Mouse (Mus musculus) liver, embryonic 12.5 days (tissue): ENCODE measurements around the gene Kdf1. TPM values are rescaled to one million over a fixed set of nuclear protein-coding genes. Genes with fewer than 3 reads are reported as not detected.

ENCODE experiments used
- ATAC-seq: fragments of 200-750 bp; cut with Nextera tagmentation; 2 replicates; pipeline ENCODE4 v1.8.0; 2017; ENCODE audit warnings: moderate number of reproducible peaks, mild to moderate bottlenecking, moderate library complexity
- H3K27ac ChIP-seq: fragments of 300-500 bp; sonication (generic); 2 replicates; pipeline ENCODE4 v1.5.1; 2016; ENCODE audit warnings: mild to moderate bottlenecking
- H3K27me3 ChIP-seq: fragments of 300-500 bp; sonication (generic); replicated peaks from 2 replicates; pipeline ENCODE4 v1.6.1; 2016; ENCODE audit warnings: mild to moderate bottlenecking, moderate library complexity
- H3K36me3 ChIP-seq: fragments of 300-500 bp; sonication (generic); 2 replicates; pipeline ENCODE4 v1.6.1; 2016; ENCODE audit warnings: mild to moderate bottlenecking, moderate library complexity
- H3K4me1 ChIP-seq: fragments of 300-500 bp; sonication (generic); 2 replicates; pipeline ENCODE4 v1.6.1; 2016
- H3K4me2 ChIP-seq: fragments of 300-500 bp; sonication (generic); 2 replicates; pipeline ENCODE4 v1.6.1; 2016; ENCODE audit warnings: mild to moderate bottlenecking, moderate library complexity
- H3K4me3 ChIP-seq: fragments of 300-500 bp; sonication (generic); 2 replicates; pipeline ENCODE4 v1.5.1; 2016; ENCODE audit warnings: mild to moderate bottlenecking, moderate library complexity
- H3K9ac ChIP-seq: fragments of 300-500 bp; sonication (generic); 2 replicates; pipeline ENCODE4 v1.6.1; 2016; ENCODE audit warnings: mild to moderate bottlenecking, moderate library complexity
- H3K9me3 ChIP-seq: fragments of 300-500 bp; sonication (generic); replicated peaks from 2 replicates; pipeline ENCODE4 v1.6.1; 2016; ENCODE audit warnings: mild to moderate bottlenecking, moderate library complexity
- WGBS: fragments of 180-500 bp; shearing (Covaris S2); methylation state at CpG from one replicate; pipeline ENCODE4 v1.1.7; 2016; ENCODE audit not compliant: insufficient replicate concordance; 5-methylcytosine and 5-hydroxymethylcytosine counted together
- polyA plus RNA-seq: library from polyadenylated mRNA; unstranded; fragments of >200 nt; fragmentation: Nextera tagmentation; extraction: Ambion mirVana; gene quantifications from 2 replicates; pipeline ENCODE4 v1.2.1, GENCODE M21; 2016

Gene Kdf1
- polyA plus RNA-seq, 1 experiment from 2014 or later = 0.26 TPM

DNA sequence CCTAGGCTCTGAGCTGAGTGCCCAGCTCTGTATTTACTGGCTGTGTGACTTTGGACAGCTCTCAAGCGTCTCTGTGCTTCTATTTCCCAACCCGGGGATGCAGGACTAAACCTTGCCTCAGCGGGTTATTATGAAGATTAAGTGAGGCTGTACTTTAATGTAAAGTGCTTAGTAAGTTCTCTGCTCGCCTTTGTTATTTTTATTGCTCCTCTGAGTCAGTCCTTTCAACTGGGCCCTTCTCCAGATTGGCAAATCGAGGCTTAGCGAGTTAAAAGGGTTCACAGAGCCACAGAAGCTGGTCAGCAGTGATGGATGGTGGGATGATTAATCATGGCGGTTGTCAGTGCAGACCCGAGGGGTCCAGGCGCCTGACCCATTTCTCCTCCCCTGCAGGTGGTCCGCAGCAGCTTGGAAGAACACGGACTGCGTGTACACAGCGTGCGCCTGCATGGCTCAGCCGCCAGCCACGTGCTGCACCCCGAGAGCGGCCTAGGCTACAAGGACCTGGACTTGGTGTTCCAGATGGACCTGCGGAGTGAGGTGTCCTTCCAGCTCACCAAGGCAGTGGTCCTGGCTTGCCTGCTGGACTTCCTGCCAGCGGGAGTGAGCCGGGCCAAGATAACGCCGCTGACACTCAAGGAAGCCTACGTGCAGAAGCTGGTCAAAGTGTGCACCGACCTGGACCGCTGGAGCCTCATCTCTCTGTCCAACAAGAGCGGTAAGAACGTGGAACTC lies 32.9 kb upstream of the Kdf1 start:
- Histone ChIP-seq H3K9me3 (no peaks in the 10 kb centered on the region), H3K4me2 (no peak overlapping the region), H3K27ac (no peak overlapping the region), H3K9ac (no peak overlapping the region), H3K27me3 (peaks cover 60% of the 10 kb centered on the region), H3K4me1 (peaks cover 30% of the 10 kb centered on the region), H3K36me3 (no peaks in the 10 kb centered on the region), H3K4me3 (no peak overlapping the region)
- ATAC-seq = no peak
- WGBS = 75% methylated on average over 28 of the region's 28 CpGs

GRCm38 (mm10) chr4:133486673-133487357 lies 31.9 kb upstream of the Kdf1 start:
- Histone ChIP-seq H3K9ac (no peak overlapping the region), H3K27ac (no peak overlapping the region), H3K4me1 (peaks cover 38% of the 10 kb centered on the region), H3K4me2 (no peak overlapping the region), H3K27me3 (peaks cover 50% of the 10 kb centered on the region), H3K9me3 (no peaks in the 10 kb centered on the region), H3K36me3 (no peaks in the 10 kb centered on the region), H3K4me3 (no peak overlapping the region)
- 84% methylated on average over 26 of the region's 26 CpGs for WGBS
- ATAC-seq = no peak

DNA sequence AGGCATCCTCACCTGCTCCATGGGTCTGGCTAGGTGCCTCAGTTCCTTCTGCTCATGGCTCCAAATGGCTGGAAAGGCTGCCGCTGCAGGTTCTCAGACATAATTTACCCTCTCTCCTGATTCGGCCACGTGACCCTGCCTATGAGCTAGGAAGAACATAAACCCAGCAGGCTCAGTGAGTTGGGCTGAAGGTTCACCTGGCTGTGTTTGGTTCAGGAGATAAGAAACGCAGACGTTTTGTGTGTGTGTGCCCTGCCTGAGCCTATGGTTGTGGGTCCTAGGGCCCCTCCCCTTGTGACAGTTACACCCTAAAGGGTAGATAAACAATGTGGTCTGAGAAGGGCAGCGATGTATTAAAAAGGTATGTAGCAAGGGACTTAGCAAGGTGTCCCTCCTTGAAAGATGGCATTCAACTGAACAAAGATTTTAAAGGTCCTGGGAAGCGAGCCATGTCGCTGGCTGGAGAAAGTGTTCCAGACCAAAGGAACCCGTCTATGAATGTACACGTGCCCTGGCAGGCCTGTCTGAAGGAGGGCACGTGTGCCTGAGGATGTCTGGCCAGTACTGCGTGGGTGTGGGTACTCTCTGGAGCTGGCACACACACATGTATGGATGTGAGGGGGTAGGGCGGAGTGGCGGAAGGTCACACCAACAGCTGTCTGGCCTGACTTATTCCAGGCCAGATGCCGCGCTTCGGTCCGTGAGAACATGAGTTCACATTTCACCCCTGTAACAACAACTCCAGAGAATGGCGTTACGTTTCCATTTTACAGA lies 30.0 kb upstream of the Kdf1 start:
- Histone ChIP-seq H3K9me3 (no peaks in the 10 kb centered on the region), H3K27me3 (peaks cover 50% of the 10 kb centered on the region), H3K27ac (no peak overlapping the region), H3K9ac (no peak overlapping the region), H3K4me2 (no peak overlapping the region), H3K36me3 (no peaks in the 10 kb centered on the region), H3K4me3 (no peak overlapping the region), H3K4me1 (peaks cover 44% of the 10 kb centered on the region)
- peak; percentile 73 for ATAC-seq
- WGBS = 63% methylated on average over 20 of the region's 20 CpGs

DNA sequence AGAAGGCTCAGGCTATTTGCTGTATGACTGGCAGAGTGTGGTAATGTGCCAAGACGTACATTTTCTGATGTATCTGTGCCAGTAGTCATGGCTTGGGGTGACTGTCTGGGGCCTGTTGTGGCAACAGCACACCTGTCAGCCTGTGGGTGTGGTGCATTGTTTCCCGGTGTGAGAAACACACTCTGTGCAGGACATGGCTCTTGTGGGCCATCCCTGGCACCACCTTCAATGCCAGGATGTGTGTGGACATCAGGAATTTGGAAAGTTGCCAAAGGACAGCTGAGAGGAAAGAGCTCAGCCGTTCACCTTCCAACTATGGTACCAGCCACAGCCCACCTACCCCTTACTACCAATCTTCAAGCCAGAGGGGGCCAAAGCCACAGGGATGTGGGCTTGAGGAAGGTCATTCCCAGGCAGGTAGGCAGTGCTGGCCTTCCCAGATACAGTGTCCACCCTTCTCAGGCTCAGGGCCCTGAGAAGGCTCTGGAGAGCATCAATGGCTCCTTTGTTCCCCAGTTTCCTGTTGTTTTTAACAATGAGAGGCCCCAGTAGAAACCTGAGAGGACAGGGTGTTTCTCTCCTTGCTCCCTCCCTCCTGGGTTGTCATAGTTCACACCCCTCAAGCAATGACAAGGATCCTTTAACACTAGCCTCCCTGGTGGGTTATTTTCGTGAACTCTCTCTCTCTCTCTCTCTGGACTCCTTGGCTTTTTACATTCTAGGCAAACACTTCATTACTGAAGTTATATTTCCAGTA lies 29.1 kb upstream of the Kdf1 start:
- ATAC-seq = no peak
- Histone ChIP-seq H3K27ac (no peak overlapping the region), H3K4me1 (peaks cover 41% of the 10 kb centered on the region), H3K9me3 (no peaks in the 10 kb centered on the region), H3K4me2 (no peak overlapping the region), H3K4me3 (no peak overlapping the region), H3K9ac (no peak overlapping the region), H3K27me3 (peaks cover 50% of the 10 kb centered on the region), H3K36me3 (no peaks in the 10 kb centered on the region)
- 57% methylated on average over 4 of the region's 4 CpGs for WGBS

DNA sequence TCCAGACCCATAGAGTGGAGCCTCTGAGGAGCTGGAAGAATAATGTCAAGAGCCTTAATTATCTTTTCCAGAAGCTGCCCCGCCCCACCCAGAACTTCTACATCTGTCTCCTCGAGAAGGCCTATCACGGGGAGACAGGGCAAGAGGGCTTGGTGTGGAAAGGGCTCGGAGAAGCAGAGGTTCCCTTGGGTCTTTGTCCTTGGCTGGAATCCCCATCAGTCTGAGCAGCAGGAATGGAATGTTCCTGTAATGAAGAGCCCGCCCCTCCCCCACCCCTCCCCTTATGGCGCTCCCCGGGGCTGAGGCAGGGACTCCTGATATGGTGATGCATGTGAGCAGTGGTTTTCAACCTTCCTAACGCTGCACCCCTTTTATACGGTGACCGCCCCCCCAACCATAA lies 27.0 kb upstream of the Kdf1 start:
- Histone ChIP-seq H3K27me3 (peaks cover 52% of the 10 kb centered on the region), H3K4me3 (no peak overlapping the region), H3K27ac (no peak overlapping the region), H3K4me1 (peaks cover 40% of the 10 kb centered on the region), H3K9me3 (no peaks in the 10 kb centered on the region), H3K9ac (no peak overlapping the region), H3K36me3 (no peaks in the 10 kb centered on the region), H3K4me2 (0 out of 2 replicates have a peak overlapping the region, but pooled peaks have one; percentile 2)
- 25% methylated on average over 10 of the region's 10 CpGs for whole genome bisulfite sequencing
- ATAC-seq = no peak

GRCm38 (mm10) chr4:133493895-133494294 lies 24.9 kb upstream of the Kdf1 start:
- 14% methylated on average over 9 of the region's 12 CpGs for WGBS
- no peak for ATAC-seq
- peak overlapping the region; percentile 67 for H3K4me2 ChIP-seq
- no peak overlapping the region for H3K27ac ChIP-seq
- peaks cover 70% of the 10 kb centered on the region for H3K27me3 ChIP-seq
- peaks cover 46% of the 10 kb centered on the region for H3K4me1 ChIP-seq
- no peaks in the 10 kb centered on the region for H3K9me3 ChIP-seq
- H3K36me3 ChIP-seq = no peaks in the 10 kb centered on the region
- H3K4me3 ChIP-seq = peak overlapping the region; percentile 40
- no peak overlapping the region for H3K9ac ChIP-seq

DNA sequence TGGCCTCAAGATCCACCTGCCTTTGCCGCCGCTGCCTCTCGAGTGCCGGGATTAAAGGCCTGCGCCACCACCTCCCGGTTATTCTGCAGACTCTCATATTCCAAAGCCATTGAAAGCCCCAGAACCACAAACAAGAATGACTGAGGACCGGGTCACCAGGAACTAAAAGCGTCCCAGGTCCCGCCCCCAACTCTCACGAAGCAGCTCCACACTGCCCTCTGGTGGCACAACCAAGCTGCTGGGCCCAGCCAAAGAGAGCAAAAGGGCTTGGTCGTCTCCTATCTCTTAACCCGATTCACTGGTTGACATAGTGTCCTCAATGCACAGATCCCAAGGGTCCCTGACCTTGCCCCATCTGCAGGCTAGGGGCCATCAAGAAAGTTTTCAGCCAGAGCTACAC lies 24.3 kb upstream of the Kdf1 start:
- ATAC-seq = peak; percentile 56
- H3K27ac ChIP-seq = no peak overlapping the region
- no peaks in the 10 kb centered on the region for H3K36me3 ChIP-seq
- 2% methylated on average over 12 of the region's 12 CpGs for WGBS
- peak overlapping the region; percentile 67 for H3K4me2 ChIP-seq
- no peak overlapping the region for H3K9ac ChIP-seq
- H3K9me3 ChIP-seq = no peaks in the 10 kb centered on the region
- H3K27me3 ChIP-seq = peaks cover 74% of the 10 kb centered on the region
- peaks cover 40% of the 10 kb centered on the region for H3K4me1 ChIP-seq
- H3K4me3 ChIP-seq = peak overlapping the region; percentile 40

- no peak overlapping the region for H3K4me3 ChIP-seq
- H3K27me3 ChIP-seq = peaks cover 77% of the 10 kb centered on the region
- no peaks in the 10 kb centered on the region for H3K9me3 ChIP-seq
- no peak overlapping the region for H3K4me2 ChIP-seq
- 47% methylated on average over 4 of the region's 4 CpGs for WGBS
- ATAC-seq = no peak
- no peaks in the 10 kb centered on the region for H3K36me3 ChIP-seq
- H3K4me1 ChIP-seq = peaks cover 36% of the 10 kb centered on the region
- no peak overlapping the region for H3K27ac ChIP-seq
- H3K9ac ChIP-seq = no peak overlapping the region
These were observed 23.9 kb upstream of the Kdf1 start for GRCm38 (mm10) chr4:133494867-133495266.

DNA sequence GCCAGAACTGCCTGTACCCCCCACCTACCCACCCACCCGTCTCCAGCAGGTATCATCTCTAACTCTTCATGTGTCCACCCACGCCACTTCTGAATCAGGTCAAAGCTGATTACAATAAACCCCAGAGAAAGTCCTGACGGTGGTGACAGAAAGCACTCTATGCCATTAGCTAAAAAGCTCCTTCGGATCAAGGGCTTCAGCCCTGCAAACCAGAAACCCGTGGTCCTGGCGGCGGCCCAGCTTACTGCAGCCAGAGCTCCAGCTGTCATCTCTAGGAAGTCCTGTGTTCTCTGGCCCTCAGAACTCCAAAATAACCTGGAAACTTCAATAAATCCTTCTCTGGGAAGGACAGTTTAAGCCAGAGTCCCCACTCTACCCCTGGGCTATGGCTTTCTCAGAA lies 23.1 kb upstream of the Kdf1 start:
- Histone ChIP-seq H3K9ac (no peak overlapping the region), H3K27me3 (peaks cover 86% of the 10 kb centered on the region), H3K4me1 (peaks cover 35% of the 10 kb centered on the region), H3K4me3 (no peak overlapping the region), H3K4me2 (no peak overlapping the region), H3K36me3 (no peaks in the 10 kb centered on the region), H3K27ac (no peak overlapping the region), H3K9me3 (no peaks in the 10 kb centered on the region)
- 32% methylated on average over 7 of the region's 7 CpGs for WGBS
- no peak for ATAC-seq

- Histone ChIP-seq H3K27ac (no peak overlapping the region), H3K36me3 (no peaks in the 10 kb centered on the region), H3K9me3 (no peaks in the 10 kb centered on the region), H3K4me3 (no peak overlapping the region), H3K9ac (no peak overlapping the region), H3K4me1 (peaks cover 26% of the 10 kb centered on the region), H3K4me2 (no peak overlapping the region), H3K27me3 (peaks cover 98% of the 10 kb centered on the region)
- ATAC-seq = no peak
- WGBS = 21% methylated on average over 6 of the region's 6 CpGs
These were observed 21.9 kb upstream of the Kdf1 start for GRCm38 (mm10) chr4:133496738-133497445.

DNA sequence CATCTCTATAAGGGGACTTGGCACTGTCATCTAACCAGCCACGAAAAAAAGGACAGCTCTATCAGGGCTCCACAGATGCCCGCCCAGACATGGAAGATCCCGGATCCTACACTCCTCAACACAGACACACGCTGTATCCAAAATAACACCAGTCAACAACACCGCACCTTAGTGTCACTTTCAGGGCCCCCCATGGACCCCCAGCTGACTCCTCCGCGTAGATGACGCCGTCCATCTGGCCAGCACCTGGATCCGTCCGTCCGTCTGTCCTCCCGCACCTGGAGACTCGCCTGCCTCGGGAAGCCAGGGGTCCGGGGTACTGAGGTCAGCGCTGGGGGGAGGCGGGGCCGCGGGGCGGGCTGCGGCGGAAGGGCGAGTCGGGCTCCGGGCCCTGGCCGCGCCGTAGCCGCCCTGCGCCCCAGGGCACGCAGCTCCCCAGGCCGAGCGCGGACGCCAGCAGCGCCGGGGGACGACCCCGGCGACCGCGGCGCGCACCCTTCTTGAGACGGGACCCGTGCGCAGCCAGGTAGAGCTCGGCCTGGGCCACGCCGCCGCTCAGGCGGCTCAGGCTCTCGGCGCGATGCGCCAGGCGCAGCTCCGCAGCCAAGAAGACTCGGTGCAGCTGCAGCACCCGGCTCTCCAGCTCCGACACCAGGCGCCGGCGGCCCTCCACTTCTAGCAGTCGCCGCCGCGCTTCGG lies 21.2 kb upstream of the Kdf1 start:
- H3K9ac ChIP-seq = peak overlapping the region; percentile 43; the same call in 1 of the 2 replicates
- no peak for ATAC-seq

More for the DNA sequence above, 21.2 kb upstream of the Kdf1 start:
- peaks cover 98% of the 10 kb centered on the region for H3K27me3 ChIP-seq
- H3K9me3 ChIP-seq = no peaks in the 10 kb centered on the region
- H3K36me3 ChIP-seq = no peaks in the 10 kb centered on the region
- WGBS = 2% methylated on average over 48 of the region's 70 CpGs
- peak overlapping the region; percentile 51 for H3K4me3 ChIP-seq
- H3K4me2 ChIP-seq = peak overlapping the region; percentile 76
- H3K27ac ChIP-seq = no peak overlapping the region
- H3K4me1 ChIP-seq = peaks cover 23% of the 10 kb centered on the region
